Mouse (Mus musculus): ENCODE data around the gene Lrrc4. TPM values are rescaled to one million over a fixed set of nuclear protein-coding genes. Genes with fewer than 3 reads are reported as not detected.

The Lrrc4 gene
- polyA plus RNA-seq, 1 experiment, result 2.3 TPM

GRCm38 (mm10) chr6:28672388-28672787 is 159.2 kb downstream of the Lrrc4 start:
- DNase-seq (ENCODE audit: low read depth), result no peak

- no peak for DNase-seq (ENCODE audit: low read depth)
Observed at GRCm38 (mm10) chr6:28669251-28669650, 162.3 kb downstream of the Lrrc4 start.

- no peak for DNase-seq (ENCODE audit: low read depth)
Observed at GRCm38 (mm10) chr6:28667586-28667985, 164.0 kb downstream of the Lrrc4 start.

GRCm38 (mm10) chr6:28664716-28665115 is 166.8 kb downstream of the Lrrc4 start:
- DNase-seq (ENCODE audit: low read depth), result no peak

GRCm38 (mm10) chr6:28663670-28664069 is 167.9 kb downstream of the Lrrc4 start:
- DNase-seq (ENCODE audit: low read depth), result no peak

- no peak for DNase-seq (ENCODE audit: low read depth)
Observed at GRCm38 (mm10) chr6:28663004-28663403, 168.5 kb downstream of the Lrrc4 start.

- no peak for DNase-seq (ENCODE audit: low read depth)
Observed at GRCm38 (mm10) chr6:28656511-28656910, 175.0 kb downstream of the Lrrc4 start.

GRCm38 (mm10) chr6:28645231-28645630 is 186.3 kb downstream of the Lrrc4 start:
- DNase-seq (ENCODE audit: low read depth), result no peak

- no peak for DNase-seq (ENCODE audit: low read depth)
Observed at GRCm38 (mm10) chr6:28642909-28643308, 188.6 kb downstream of the Lrrc4 start.

- no peak for DNase-seq (ENCODE audit: low read depth)
Observed at GRCm38 (mm10) chr6:28640088-28640487, 191.5 kb downstream of the Lrrc4 start.

GRCm38 (mm10) chr6:28635531-28636348 is 195.8 kb downstream of the Lrrc4 start:
- DNase-seq (ENCODE audit: low read depth), result no peak

GRCm38 (mm10) chr6:28635092-28635491 is 196.5 kb downstream of the Lrrc4 start:
- no peak for DNase-seq (ENCODE audit: low read depth)

GRCm38 (mm10) chr6:28633656-28634055 is 197.9 kb downstream of the Lrrc4 start:
- DNase-seq (ENCODE audit: low read depth), result no peak

- DNase-seq (ENCODE audit: low read depth), result no peak
Observed at GRCm38 (mm10) chr6:28633120-28633519, 198.4 kb downstream of the Lrrc4 start.

GRCm38 (mm10) chr6:28630926-28631325 is 200.6 kb downstream of the Lrrc4 start:
- DNase-seq (ENCODE audit: low read depth), result no peak

- no peak for DNase-seq (ENCODE audit: low read depth)
Observed at GRCm38 (mm10) chr6:28629866-28630265, 201.7 kb downstream of the Lrrc4 start.

GRCm38 (mm10) chr6:28628408-28628807 is 203.1 kb downstream of the Lrrc4 start:
- no peak for DNase-seq (ENCODE audit: low read depth)

- DNase-seq (ENCODE audit: low read depth), result no peak
Observed at GRCm38 (mm10) chr6:28622963-28623362, 208.6 kb downstream of the Lrrc4 start.

GRCm38 (mm10) chr6:28622522-28622921 is 209.0 kb downstream of the Lrrc4 start:
- no peak for DNase-seq (ENCODE audit: low read depth)

- no peak for DNase-seq (ENCODE audit: low read depth)
Observed at GRCm38 (mm10) chr6:28621961-28622360, 209.6 kb downstream of the Lrrc4 start.

GRCm38 (mm10) chr6:28621431-28621830 is 210.1 kb downstream of the Lrrc4 start:
- no peak for DNase-seq (ENCODE audit: low read depth)

- no peak for DNase-seq (ENCODE audit: low read depth)
Observed at GRCm38 (mm10) chr6:28618751-28619153, 212.8 kb downstream of the Lrrc4 start.

GRCm38 (mm10) chr6:28618299-28618698 is 213.2 kb downstream of the Lrrc4 start:
- DNase-seq (ENCODE audit: low read depth), result no peak

- DNase-seq (ENCODE audit: low read depth), result no peak
Observed at GRCm38 (mm10) chr6:28615966-28616365, 215.6 kb downstream of the Lrrc4 start.

Data from gonadal fat pad, adult 2 months (tissue).